Mouse (Mus musculus): ENCODE data around the gene Dtnbp1.
A peak's percentile ranks its signal among the peaks of the same experiment; 100 is the strongest.

The Dtnbp1 gene

DNA sequence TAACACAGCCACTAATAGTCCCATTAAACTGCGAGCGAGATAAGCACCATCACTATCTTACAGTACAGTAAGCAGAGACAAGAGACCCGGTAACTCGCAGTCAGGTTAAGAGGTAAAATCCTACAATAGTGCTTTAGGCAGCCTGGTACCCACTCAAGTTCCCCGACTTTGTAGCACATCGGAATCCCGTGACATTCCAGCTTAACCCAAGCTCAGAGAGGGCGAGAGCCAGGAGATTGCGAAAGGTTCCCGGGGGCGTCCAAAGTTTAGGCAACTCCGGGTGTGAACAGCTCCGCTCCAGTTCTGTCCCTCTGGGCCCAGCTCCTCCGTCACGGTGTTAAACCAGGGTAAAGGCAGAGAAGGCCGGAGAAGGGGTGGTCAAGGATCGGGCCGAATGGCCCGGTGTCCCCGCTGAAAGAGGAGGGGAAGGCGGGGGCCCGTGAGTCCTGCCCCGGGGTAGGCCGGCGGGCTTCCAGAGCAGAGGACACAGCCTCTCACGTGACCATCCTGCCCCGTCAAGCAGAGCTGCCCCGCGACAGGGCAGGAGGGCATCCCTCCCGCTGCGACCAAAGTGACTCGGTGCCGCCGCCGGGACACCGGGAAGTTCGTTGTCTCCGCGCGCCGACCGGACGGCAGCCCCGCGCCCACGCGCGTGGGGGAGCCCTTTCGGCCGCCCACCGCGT lies 578 bp downstream of the Dtnbp1 start:
- DNase-seq (ENCODE audit: low spot score in 2 of 2) = no peak

DNA sequence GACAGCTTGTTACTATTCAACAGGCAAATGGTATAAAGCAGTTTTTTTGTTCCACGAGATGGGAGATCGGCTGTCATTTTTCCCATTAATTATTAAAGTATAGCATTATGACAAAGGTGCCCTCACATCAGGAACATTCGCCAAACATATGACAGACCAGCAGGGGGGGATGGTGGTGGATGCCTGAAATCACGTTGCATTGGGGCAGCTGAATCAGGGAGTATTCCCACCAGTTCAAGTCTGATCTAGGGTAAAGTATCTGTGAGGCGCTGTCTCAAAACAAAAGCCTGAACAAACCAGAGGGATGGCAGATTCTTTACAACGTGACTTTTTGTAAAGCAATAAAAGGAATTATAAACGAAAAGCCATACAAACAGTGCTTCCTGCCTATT lies 1.1 kb downstream of the Dtnbp1 start:
- DNase-seq (ENCODE audit: low spot score in 2 of 2) = peak in 1 of 2 experiments; percentile 32

DNA sequence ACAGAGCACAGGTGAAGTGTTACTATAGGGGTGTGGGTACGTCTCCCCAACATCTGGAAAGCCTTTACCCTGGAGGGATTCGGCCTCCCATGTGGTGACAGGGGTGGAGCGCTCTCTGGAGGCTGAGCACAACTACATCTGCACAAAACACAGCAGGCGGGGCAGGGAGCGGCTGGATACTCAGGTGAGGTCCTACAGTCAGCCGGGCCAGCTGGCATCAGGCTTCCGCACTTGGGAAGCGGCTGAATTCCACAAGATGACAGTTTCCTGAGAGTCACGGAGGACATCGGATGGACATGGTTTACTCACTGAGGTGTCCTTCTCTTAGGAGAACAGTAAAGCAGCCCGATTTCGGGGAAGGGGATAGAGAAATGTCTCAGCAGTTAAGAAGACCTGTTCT lies 2.7 kb downstream of the Dtnbp1 start:
- DNase-seq (ENCODE audit: low spot score in 2 of 2) = no peak

- no peak for DNase-seq (ENCODE audit: low spot score in 2 of 2)
Measured at GRCm38 (mm10) chr13:44996339-44996738, 5.6 kb downstream of the Dtnbp1 start.

- DNase-seq (ENCODE audit: low spot score in 2 of 2) = no peak
Measured at GRCm38 (mm10) chr13:44992550-44993205, 9.3 kb downstream of the Dtnbp1 start.

GRCm38 (mm10) chr13:44991936-44992335 lies 10.0 kb downstream of the Dtnbp1 start:
- no peak for DNase-seq (ENCODE audit: low spot score in 2 of 2)

GRCm38 (mm10) chr13:44990073-44990682 lies 11.8 kb downstream of the Dtnbp1 start:
- DNase-seq (ENCODE audit: low spot score in 2 of 2) = no peak

DNA sequence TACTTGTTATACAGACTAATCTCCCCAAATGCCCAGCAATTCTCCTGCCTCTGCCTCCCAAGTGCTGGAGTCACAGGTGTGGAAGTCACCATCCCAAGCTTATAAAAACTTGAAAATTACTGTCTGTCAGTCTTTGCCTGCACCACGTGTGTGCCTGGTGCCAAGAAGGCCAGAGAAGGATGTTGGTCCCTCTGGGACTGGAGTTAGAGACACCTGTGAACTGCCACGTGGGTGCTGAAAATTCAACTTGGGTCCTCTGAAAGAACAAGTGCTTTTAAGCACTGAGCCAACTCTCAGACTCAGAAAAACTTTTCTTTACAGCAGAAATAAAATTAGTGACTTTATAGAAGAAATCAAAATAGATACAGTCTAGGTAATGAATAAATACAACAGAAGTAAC lies 15.6 kb downstream of the Dtnbp1 start:
- no peak for DNase-seq (ENCODE audit: low spot score in 2 of 2)

DNA sequence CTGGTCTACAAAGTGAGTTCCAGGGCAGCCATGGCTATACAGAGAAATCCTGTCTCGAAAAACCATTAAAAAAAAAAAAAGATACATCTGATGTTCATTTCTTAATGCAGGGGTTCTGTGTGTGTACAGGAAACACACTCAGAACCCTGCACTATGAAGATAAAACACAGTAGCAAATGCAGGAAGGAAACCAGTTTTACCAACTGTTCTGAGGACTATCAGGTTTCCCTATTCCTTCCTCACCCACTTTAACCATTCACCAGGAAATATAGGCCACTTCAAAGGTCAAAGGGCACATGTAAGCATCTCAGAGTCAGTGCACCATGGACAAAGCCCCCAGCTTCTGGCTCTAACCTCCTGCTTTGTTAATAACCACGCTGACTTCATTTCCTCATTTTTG lies 16.6 kb downstream of the Dtnbp1 start:
- DNase-seq (ENCODE audit: low spot score in 2 of 2) = no peak

GRCm38 (mm10) chr13:44983635-44984401 lies 18.1 kb downstream of the Dtnbp1 start:
- no peak for DNase-seq (ENCODE audit: low spot score in 2 of 2)

GRCm38 (mm10) chr13:44982799-44983198 lies 19.1 kb downstream of the Dtnbp1 start:
- no peak for DNase-seq (ENCODE audit: low spot score in 2 of 2)

DNA sequence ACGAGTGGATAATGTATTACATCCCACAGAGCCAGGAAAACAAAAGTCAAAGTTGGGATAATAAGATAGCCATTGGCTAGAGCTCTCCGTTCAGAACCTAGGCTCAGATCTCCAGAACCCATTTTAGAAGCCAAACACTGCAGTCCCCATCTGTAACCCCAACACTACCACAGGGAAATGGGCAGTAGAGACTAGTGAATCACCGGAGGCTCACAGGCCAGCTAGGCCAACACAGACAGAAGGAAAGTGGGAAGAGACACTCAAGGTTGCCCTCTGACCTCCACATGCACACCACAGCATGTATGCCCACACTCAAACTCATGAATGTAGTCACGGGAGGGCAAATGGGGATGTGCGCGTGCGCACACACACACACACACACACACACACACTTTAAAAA lies 22.5 kb downstream of the Dtnbp1 start:
- no peak for DNase-seq (ENCODE audit: low spot score in 2 of 2)

GRCm38 (mm10) chr13:44977483-44978141 lies 24.3 kb downstream of the Dtnbp1 start:
- no peak for DNase-seq (ENCODE audit: low spot score in 2 of 2)

DNA sequence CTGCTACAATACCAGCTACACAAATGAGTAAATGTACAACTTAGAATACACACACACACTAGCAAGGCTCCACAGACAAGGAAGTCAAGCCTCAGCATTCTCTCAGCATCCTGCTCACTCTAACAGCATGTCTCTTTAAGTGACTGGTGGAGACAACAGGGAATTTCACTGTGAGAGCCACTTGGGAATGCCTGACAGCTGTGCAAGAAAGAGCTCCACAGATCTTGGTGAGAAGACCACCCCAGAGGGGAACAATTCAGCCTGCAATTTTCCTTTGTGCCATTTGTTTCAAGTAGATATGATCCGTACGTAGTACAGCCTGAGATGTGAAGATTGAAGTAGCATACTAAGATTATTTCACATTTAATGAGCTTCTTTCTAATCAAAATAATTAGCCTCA lies 24.9 kb downstream of the Dtnbp1 start:
- no peak for DNase-seq (ENCODE audit: low spot score in 2 of 2)

DNA sequence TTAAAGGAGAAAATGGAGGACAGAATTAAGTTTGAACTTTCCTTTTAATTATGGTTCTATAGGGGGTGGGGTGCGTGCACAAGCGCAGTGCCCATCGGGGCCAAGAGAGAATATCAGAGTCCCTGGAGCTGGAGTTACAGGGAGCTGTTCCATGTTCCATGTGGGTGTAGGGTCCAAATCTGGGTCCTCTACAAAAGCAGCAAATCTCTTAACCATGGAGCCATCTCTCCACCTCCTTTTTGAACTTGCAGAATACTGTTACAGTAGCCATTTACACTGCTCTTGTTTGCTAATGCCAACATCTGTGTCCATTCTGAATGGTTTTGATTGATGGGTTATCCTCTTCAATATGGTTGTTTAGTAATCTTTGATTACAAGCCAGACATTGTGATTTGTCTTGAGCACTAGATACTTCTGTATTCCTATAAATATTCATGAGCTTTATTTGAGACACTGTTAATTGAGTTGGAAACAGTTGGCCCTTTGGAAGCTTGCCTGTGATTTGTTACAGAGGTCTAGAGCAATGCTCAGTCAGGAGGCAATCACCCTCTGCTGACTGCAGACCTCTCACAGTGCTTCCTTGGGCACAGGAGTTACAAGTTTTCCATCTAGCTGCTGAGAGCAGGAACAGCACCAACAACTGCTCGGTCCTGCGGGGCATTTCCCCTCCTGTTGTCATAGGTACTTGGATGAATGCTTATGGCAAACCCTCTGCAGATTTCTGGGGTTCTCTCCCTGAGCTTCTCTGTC lies 41.2 kb downstream of the Dtnbp1 start:
- peak in 1 of 2 experiments; percentile 58 for DNase-seq (ENCODE audit: low spot score in 2 of 2)

- no peak for DNase-seq (ENCODE audit: low spot score in 2 of 2)
Measured at GRCm38 (mm10) chr13:44957049-44957448, 44.9 kb downstream of the Dtnbp1 start.

DNA sequence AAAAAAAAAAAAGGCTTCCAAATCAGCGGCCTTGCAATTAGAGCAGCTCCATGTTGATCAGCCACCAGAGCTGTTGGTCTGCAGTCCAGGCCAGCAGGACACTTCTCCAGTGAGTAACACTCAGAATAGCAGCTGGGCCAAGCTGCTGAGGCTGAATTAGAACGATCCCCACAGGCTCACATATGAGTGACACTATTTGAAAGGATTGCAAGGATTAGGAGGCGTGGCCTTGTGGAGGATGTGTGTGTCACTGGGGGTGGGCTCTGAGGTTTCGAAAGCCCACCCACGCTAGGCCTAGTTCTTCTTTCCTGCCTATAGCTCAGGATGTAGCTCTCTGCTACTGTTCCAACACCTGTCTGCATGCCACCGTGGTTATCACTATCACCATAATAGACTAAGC lies 46.2 kb downstream of the Dtnbp1 start:
- DNase-seq (ENCODE audit: low spot score in 2 of 2) = no peak

- no peak for DNase-seq (ENCODE audit: low spot score in 2 of 2)
Measured at GRCm38 (mm10) chr13:44954232-44954568, 47.7 kb downstream of the Dtnbp1 start.

- no peak for DNase-seq (ENCODE audit: low spot score in 2 of 2)
Measured at GRCm38 (mm10) chr13:44953546-44954231, 48.3 kb downstream of the Dtnbp1 start.

DNA sequence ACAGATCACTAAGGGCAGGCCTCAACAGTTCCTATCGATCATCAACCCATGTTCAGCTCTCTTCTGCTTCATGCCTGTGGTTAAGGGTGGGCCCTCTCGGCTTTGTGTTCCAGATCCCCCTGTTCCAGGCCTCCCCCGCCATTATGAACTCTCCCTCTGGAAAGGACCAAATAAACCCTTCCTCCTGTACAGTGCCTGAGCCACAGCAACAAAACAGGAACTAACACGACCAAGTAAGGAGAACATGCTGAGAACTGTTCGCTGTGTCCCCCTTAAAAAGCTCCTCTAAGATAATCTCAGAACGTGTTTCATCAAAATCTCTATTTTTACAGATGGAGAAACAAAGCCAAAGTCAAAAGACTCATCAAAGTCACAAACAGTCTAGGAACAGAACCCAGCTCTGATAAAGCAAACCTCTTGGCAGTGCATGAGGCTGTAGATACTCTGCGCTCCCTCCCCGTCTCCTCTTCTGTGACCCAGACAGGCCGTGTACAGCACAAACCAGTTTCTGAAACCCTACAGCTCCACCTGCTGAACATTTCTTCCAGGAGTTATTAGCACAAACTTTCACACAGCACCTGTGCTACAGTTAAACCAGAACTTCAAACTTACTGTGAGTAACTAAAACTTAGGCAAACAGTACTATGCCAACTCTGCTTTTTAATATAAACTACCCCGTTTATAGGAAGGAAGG lies 49.4 kb downstream of the Dtnbp1 start:
- DNase-seq (ENCODE audit: low spot score in 2 of 2) = no peak
